Mouse (Mus musculus) brain, embryonic 14.5 days (tissue): Measurements from ENCODE around the gene Mn1. TPM values are rescaled to one million over a fixed set of nuclear protein-coding genes. Genes with fewer than 3 reads are reported as not detected.
A peak's percentile ranks its signal among the peaks of the same experiment; 100 is the strongest.

ENCODE experiments used
- DNase-seq: peaks from one replicate; pipeline ENCODE4 v3.0.0-alpha.2; 2011; ENCODE audit warnings: low read depth
- CTCF ChIP-seq: fragments of 200-500 bp; IDR thresholded peaks from 2 replicates; pipeline ENCODE4 v1.5.1; 2012; ENCODE audit warnings: inconsistent platforms, mild to moderate bottlenecking, moderate library complexity, borderline replicate concordance; ENCODE audit not compliant: insufficient read depth, insufficient read length; ENCODE audit errors: extremely low read depth
- POLR2A ChIP-seq: fragments of 200-500 bp; IDR thresholded peaks from 2 replicates; pipeline ENCODE4 v1.6.1; 2012; ENCODE audit warnings: mild to moderate bottlenecking, inconsistent platforms, borderline replicate concordance; ENCODE audit not compliant: poor library complexity, insufficient read depth, insufficient read length, severe bottlenecking; ENCODE audit errors: extremely low read depth
- polyA plus RNA-seq: library from polyadenylated mRNA; depleted of rRNA; stranded (reverse); fragments of >200 nt; gene quantifications from 2 replicates; pipeline ENCODE4 v1.2.3, GENCODE M21; 2012

Mn1 gene
- polyA plus RNA-seq, 1 experiment, result 54.3 TPM

DNA sequence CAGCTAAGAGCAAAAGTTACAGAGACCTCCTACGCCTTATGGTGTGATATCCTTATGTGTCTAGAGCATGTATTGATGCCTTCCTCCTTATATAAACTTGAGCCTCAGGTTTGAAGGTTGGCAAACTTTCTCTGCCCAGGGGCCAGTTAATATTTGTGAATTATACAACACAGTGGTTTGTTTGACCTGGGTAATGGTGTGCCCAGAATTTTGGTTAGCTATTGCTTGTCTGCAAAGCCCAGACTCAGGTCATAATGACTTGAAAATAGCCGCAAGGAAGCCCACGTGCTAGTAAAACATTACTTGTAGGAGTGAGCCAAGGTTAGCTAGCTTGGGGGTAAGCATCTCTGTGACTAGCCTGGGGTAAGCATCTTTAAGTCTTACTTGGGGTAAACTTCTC, 26.5 kb downstream of the Mn1 start:
- no peak for TF ChIP-seq POLR2A
- TF ChIP-seq CTCF, result no peak

DNA sequence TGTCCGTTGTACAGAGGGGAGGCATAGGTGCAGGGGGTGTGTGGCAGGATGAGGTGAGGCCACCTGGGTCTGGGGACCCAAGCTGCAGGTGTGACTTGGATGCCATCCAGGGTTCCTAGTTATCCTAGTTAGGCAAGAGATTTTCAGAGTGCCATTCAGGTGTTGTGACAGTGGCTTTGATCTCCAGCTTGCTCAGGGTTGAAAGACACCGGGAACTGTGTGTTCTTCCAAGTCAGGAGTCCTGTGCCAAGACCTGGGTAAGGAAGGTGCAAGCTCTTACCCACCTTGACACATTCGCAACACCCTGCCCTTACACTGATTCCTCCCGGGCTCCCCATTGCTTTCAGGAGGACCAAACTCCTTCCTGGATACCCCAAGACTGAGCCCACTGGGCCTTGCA, 27.2 kb downstream of the Mn1 start:
- TF ChIP-seq POLR2A (no peak), CTCF (no peak)
- DNase-seq, result no peak

More for the DNA sequence above, 26.5 kb downstream of the Mn1 start:
- DNase-seq, result no peak

GRCm38 (mm10) chr5:111446652-111447051, 29.5 kb downstream of the Mn1 start:
- peak; percentile 68 for DNase-seq
- TF ChIP-seq CTCF (no peak), POLR2A (no peak)

DNA sequence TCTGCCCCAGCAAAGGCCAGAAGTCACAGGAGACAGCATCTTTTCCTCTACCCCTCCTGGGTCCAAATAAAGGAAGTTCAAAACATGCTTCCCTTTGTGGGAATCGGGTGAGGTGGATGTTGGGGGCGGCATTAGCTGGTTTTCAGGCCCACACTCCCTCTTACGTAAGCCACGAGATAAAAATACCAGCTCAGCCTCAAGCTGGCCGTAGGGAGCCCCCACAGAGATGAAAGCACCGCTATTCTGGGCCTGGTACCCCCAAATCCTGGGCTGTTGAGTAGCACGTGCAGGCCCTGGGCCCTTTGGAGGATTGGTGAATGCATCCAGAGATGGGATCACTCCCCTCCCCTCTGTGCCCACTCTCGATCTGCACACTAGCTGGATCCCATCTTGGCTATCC, 32.5 kb downstream of the Mn1 start:
- DNase-seq, result no peak
- TF ChIP-seq CTCF, result no peak
- no peak for TF ChIP-seq POLR2A

- DNase-seq, result no peak
- no peak for TF ChIP-seq CTCF
- no peak for TF ChIP-seq POLR2A
Observed at GRCm38 (mm10) chr5:111454240-111454639, 37.1 kb downstream of the Mn1 start.

DNA sequence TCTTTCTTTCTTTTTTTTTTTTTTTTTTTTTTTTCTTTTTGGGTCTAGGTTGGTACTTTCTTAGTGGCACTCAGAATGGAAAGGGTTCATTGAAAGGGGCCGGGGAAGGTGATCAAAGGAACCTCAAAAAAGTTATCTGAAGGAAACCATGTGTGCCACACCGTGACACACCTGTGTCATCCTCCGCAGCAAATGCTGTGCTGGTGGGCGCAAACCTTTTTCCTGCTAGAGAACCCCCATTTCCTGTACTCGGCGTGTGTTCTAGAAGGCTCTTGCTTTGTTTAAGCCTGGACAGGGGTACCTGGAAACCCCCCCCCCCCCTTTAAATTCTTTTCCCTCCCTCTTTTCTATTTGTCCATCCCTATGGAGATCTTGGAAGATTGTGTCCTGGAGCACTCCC, 37.7 kb downstream of the Mn1 start:
- no peak for DNase-seq

GRCm38 (mm10) chr5:111458675-111459074, 41.5 kb downstream of the Mn1 start:
- no peak for DNase-seq
- TF ChIP-seq CTCF, result no peak
- TF ChIP-seq POLR2A, result no peak

More for the DNA sequence above, 37.7 kb downstream of the Mn1 start:
- TF ChIP-seq POLR2A, result no peak
- no peak for TF ChIP-seq CTCF

GRCm38 (mm10) chr5:111465811-111466299, 48.7 kb downstream of the Mn1 start:
- TF ChIP-seq CTCF, result no peak
- TF ChIP-seq POLR2A, result no peak
- peak; percentile 55 for DNase-seq

DNA sequence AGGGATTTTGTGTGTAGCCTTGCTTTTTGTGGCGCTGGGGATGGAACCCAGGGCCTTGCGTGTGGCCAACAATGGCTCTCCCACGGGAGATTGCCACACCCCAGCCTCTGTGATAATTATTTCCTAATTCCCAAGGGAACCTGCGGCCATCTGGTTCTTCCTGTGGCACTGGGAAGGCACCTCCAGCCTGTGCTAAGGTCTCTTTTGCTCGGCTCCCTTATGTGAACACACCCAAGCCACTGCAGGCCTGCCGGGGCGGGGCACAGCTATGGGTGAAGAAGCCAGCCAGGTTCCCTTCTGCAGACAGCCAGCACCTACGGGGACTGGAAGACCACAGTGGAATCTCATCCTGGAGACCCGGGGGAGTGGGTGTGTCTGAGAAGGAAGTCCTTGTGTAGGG, 49.3 kb downstream of the Mn1 start:
- no peak for DNase-seq
- TF ChIP-seq CTCF (no peak), POLR2A (no peak)

GRCm38 (mm10) chr5:111467699-111468098, 50.5 kb downstream of the Mn1 start:
- no peak for TF ChIP-seq CTCF
- TF ChIP-seq POLR2A, result no peak
- DNase-seq, result no peak

DNA sequence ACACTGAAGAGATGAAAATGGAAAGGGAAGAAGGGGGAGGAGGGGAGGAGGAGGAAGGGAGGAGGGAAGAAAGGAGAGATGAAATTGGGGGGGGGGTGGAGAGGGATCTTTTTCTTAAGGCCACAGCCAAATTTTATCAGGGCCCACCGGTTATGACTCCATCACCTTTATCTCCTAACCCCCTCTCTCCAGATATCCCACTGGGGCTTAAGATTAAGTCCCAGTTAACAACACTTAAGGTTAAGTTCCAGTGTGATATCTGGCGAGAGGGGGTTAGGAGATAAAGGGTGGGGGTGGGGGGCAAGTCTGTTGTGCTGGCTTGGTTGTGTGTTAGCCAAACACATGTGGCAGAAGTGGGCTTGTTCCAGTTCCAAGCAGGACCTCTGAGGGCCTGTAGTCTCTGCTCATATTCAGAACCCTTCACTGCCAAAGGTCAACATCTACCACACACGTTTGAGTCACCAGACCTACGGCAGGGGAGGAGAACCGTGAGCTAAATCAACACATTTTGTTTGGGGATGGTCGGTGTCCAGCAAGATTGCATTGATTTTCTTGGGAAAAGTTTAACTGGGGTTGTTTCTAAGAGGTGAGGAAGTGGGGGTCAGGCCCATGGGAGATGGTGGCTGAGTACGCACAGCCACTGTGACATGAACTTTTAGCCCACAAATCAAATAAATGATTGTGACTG, 52.2 kb downstream of the Mn1 start:
- no peak for DNase-seq

GRCm38 (mm10) chr5:111470875-111471274, 53.7 kb downstream of the Mn1 start:
- DNase-seq, result no peak
- no peak for TF ChIP-seq POLR2A
- no peak for TF ChIP-seq CTCF

More for the DNA sequence above, 52.2 kb downstream of the Mn1 start:
- no peak for TF ChIP-seq POLR2A
- no peak for TF ChIP-seq CTCF

GRCm38 (mm10) chr5:111473425-111473824, 56.3 kb downstream of the Mn1 start:
- DNase-seq, result peak; percentile 42
- no peak for TF ChIP-seq CTCF
- TF ChIP-seq POLR2A, result no peak
